8 mouse cellular contexts compared by ENCODE assay signal in the genomic region with DNA sequence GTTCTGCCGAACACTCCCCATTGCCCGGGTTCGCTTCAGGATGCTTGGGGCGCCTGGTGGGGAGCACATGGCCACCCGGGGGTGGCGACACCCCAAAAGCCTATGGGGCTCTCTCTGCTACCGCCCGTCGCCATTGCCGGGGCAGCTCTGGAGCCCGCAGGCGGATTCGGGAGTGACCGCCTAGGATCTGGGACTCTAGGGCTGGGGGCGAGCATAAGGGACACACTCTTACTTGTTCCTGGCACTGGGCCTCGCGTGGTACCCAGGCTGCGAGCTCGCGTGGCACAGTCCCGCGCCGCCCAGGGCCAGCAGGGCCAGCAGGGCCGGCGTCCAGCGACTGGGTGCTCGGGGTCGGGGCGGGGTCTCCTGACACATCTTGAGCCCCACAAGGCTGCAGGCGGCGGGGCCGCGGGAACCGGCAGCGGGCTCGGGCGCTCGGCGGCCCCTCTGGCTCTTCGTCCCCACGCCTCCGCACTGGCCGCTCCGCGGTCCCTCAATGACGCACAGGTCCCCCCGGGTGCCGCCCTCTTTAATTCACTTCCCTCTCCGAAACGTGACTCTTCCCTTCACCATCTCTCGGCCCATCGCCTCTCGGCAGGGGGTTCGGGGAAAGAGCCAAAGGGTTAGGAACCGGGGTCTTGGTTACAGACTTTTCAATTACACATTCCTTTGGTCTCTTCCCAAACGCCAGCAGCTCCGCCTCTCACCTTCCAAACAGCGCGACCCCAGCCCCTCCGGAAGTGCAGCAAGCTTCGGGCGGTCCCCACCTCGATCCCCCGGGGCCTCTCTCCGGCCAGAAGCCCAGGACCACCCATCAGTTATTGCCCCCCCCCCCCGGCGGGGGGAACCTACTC. TPM values are rescaled to one million over a fixed set of nuclear protein-coding genes. Genes with fewer than 3 reads are reported as not detected.
DNase-seq lines count a peak whose midpoint lies in the region; ATAC-seq lines count a peak whose summit lies in the region.

No protein-coding gene starts in this region.

- peak; percentile 67 for ATAC-seq in embryonic facial prominence, embryonic 11.5 days (replicated peaks; ENCODE audit: insufficient number of reproducible peaks, low FRiP score, low TSS enrichment, low read depth)

- H3K27me3 ChIP-seq in embryonic facial prominence, embryonic 11.5 days (ENCODE audit: control insufficient read depth, insufficient read depth, low read length) = no peaks in the 10 kb centered on the region
- H3K27me3 ChIP-seq in limb, embryonic 10.5 days (ENCODE audit: low read depth, poor library complexity, severe bottlenecking) = no peaks in the 10 kb centered on the region

- WGBS in embryonic facial prominence, embryonic 11.5 days = under 1% methylated on average over 66 of the region's 67 CpGs
- under 1% methylated on average over 67 of the region's 67 CpGs for WGBS in limb, embryonic 10.5 days

- peak overlapping the region; percentile 70 for H3K9ac ChIP-seq in embryonic facial prominence, embryonic 11.5 days (replicated peaks; ENCODE audit: low read length)

- H3K4me2 ChIP-seq in embryonic facial prominence, embryonic 11.5 days (ENCODE audit: low read depth, low read length) = peak overlapping the region; percentile 99

- DNase-seq in ovary, postnatal 10 days (ENCODE audit: low spot score) = peak; percentile 27
- no peak for DNase-seq in ovary, adult 18-20 months (ENCODE audit: low spot score)
- DNase-seq in embryonic facial prominence, embryonic 11.5 days (ENCODE audit: low spot score) = peak; percentile 58
- peak; percentile 51 to 68 for DNase-seq in heart, adult 9 months (ENCODE audit: low spot score in 2 of 2)
- peak; percentile 81 for DNase-seq in limb, embryonic 10.5 days (ENCODE audit: low spot score)
- DNase-seq in mesoderm, embryonic 11.5 days (ENCODE audit: low read depth, low spot score) = peak; percentile 58
- DNase-seq in spleen, postnatal 14 days (ENCODE audit: low spot score in 2 of 2) = peak; percentile 43 to 44
- DNase-seq in cerebellum, adult 11 months = no peak

- peak overlapping the region; percentile 72 for H3K27ac ChIP-seq in embryonic facial prominence, embryonic 11.5 days (replicated peaks; ENCODE audit: low read depth, low read length)
- peak overlapping the region; percentile 92 for H3K27ac ChIP-seq in limb, embryonic 10.5 days

- no peaks in the 10 kb centered on the region for H3K4me1 ChIP-seq in embryonic facial prominence, embryonic 11.5 days (ENCODE audit: control insufficient read depth, insufficient read depth, low read length)
- peaks cover 36% of the 10 kb centered on the region for H3K4me1 ChIP-seq in limb, embryonic 10.5 days

- no peaks in the 10 kb centered on the region for H3K36me3 ChIP-seq in embryonic facial prominence, embryonic 11.5 days (replicated peaks; ENCODE audit: control insufficient read depth, insufficient read depth, low read depth, low read length)
- H3K36me3 ChIP-seq in limb, embryonic 10.5 days = peaks cover 6% of the 10 kb centered on the region; the same call in 1 of the 2 replicates

- peak overlapping the region; percentile 58 for H3K4me3 ChIP-seq in embryonic facial prominence, embryonic 11.5 days (ENCODE audit: low read depth, low read length)
- peak overlapping the region; percentile 79 for H3K4me3 ChIP-seq in limb, embryonic 10.5 days

- no peaks in the 10 kb centered on the region for H3K9me3 ChIP-seq in embryonic facial prominence, embryonic 11.5 days (replicated peaks; ENCODE audit: control insufficient read depth, low read length)
- H3K9me3 ChIP-seq in limb, embryonic 10.5 days (replicated peaks) = no peaks in the 10 kb centered on the region

RNA-seq across cellular contexts. Expression of a gene that starts 1.1 kb away (rescaled TPM):
- polyA plus RNA-seq in embryonic facial prominence, embryonic 11.5 days (2014; fragmentation: Nextera tagmentation; extraction: Ambion mirVana) = 16.9 and 19.9 TPM in 2 replicates
- polyA plus RNA-seq in limb, embryonic 10.5 days (2016; fragmentation: Nextera tagmentation; extraction: Ambion mirVana) = 30.0 and 36.1 TPM in 2 replicates

Comparison
In these comparisons a context has a peak if more than half of its experiments do, and no peak if none do; other contexts are left out.
1. DNase-seq: peak in ovary, postnatal 10 days (single experiment), embryonic facial prominence, embryonic 11.5 days (single experiment), heart, adult 9 months (2 of 2), limb, embryonic 10.5 days (single experiment), mesoderm, embryonic 11.5 days (single experiment) and spleen, postnatal 14 days (2 of 2); none in ovary, adult 18-20 months (single experiment) and cerebellum, adult 11 months (single experiment).